Mouse (Mus musculus) lung, postnatal 14 days (tissue): ENCODE data around the gene Tmprss7.
A peak's percentile ranks its signal among the peaks of the same experiment; 100 is the strongest.

Source experiments
- DNase-seq: peaks from one replicate; pipeline ENCODE4 v3.0.0; 2021

Gene Tmprss7

DNA sequence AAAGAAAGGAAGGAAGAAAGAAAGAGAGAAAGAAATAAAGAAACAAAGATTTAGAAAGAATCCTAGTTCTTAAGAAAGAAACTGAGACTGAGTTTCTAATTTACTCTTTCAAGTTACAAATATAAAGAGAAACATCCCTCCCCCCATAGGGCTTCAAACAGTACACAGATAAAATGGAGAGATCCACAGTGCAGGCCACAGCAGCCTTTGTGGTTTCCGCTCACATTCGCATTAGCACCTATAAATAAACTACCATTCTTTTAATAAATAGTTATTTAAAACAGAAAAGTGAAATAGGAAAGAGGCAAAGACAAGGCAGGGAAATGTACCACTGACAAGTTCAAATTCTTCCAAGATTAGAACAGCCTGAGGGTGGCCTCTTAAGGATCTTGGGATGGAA, 68.7 kb downstream of the Tmprss7 start:
- DNase-seq, result no peak

DNA sequence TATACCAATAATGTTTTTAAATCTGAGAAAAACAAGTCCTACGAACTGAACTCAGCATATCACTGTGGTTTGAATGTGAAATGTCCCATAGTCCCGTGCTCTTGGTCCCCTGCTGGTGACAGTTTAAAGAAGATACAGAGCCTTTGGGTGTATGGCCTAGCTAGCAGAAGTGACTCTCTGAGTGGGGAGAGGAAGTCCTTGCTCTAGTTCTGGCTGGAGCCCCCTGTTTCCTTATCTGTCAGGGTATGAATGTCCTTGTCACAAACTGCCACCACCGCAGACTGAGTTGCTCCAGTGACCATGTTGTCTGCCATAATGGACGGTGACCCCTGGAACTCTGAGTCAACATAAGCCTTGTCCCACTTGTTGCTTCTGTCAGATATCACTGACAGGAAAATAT, 70.2 kb downstream of the Tmprss7 start:
- DNase-seq, result no peak

DNA sequence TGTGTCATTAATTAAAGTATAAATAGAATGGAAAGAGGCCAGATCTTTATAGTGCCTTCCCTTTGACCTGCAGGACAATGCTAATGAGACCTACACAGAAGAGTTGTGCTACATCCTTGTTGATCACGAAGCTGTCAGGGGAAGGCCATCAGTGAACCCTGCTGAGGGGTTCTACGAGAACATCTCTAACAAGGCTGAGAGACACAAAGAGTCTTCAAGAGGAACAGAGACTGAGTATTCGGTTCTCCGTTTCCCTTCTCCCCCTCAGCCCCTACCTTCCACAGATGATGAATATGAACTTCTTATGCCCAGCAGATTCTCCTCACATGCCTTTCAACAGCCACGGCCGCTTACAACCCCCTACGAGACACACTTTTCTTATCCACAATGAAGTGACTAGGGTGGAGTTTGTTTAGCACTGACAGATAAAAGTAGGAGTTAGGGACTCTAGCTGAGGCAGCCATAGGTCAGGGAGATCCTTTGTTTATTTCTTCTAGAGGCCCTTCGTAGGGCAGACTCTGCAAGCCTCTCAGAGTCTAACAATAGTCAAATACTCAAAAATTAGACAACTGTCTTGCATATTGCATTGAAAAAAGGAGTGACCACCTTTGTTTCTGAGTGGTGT, 73.6 kb downstream of the Tmprss7 start:
- DNase-seq, result no peak

DNA sequence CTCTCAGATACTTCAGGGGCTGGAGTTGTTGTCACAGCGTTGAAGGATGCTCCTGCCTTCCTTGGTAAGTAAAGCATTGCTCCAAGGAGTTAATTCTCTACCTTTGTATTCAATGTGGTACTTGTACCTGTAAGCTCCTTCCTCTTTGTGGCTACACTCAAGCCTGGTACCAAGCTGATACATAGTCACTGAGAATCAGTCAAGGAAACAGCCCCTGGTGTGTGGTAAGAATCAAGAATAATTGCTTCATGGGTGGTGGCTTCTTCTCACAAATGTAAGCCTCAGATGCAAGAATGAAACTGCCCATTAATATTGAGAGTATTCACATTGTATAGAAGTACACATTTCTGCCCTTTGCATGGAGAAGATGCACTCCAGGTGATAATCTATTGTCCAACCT, 77.5 kb downstream of the Tmprss7 start:
- no peak for DNase-seq

DNA sequence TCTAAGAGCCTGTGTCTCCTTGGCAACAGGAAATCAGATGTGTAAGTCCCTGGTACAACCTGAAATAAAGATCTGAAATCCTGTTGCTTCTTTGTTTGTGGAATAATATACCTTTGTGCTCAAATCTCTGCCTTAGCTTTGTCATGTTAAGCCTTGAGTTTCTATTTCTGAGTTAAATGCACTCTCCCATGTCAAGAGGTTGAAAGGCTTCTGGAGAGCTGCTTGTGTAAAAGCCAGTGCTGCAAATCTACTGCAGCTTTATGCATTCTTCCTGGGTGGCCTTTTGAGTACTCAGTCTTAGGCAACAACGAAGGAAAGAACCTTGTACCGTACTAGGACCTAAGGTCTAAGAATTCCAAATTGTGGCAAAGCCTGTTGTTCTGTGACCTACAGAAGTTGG, 80.2 kb downstream of the Tmprss7 start:
- DNase-seq, result no peak

DNA sequence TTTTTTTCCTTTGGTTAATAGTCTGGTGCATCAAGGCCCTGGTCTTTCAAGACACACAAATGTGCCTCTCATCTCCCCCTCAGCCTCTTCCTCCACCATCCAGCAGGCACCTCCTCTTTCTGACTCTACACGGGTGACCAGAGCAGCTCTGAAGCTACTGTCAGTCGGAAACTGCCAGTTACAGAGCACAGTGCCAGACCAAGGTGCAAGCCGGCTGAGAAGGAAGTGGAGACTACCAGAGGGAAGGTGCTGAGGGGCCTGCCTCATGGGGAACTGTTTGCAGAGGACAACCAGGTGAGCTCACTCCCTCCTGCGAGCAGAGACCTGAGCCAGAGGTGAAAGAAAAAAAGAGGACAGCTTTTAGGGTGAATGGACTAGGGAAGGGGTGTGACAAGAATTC, 83.2 kb downstream of the Tmprss7 start, which contains the start of gene Gcsam:
TSS of gene Gcsam (plus strand) at position 114 of the 400 bp plus-strand sequence.
- DNase-seq, result no peak

DNA sequence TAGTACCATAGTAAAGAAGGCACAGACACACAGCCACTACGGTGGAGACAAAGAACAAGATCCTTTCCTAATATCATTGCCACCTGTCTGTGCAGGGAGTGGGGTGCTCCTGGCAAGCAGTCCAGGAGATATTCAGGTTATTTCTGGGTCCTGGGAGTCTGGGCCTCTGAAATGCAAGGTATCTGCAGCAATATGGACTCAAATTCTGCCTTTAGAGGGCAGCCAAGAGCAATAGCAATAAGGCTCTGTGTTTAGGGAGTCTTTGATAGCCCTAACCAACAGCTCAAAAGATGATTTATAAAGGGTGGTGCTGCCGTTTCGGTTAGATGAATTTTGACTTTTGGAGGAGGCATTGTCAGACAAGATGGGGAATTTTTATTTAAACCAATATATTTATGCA, 84.2 kb downstream of the Tmprss7 start:
- DNase-seq, result peak; percentile 57

DNA sequence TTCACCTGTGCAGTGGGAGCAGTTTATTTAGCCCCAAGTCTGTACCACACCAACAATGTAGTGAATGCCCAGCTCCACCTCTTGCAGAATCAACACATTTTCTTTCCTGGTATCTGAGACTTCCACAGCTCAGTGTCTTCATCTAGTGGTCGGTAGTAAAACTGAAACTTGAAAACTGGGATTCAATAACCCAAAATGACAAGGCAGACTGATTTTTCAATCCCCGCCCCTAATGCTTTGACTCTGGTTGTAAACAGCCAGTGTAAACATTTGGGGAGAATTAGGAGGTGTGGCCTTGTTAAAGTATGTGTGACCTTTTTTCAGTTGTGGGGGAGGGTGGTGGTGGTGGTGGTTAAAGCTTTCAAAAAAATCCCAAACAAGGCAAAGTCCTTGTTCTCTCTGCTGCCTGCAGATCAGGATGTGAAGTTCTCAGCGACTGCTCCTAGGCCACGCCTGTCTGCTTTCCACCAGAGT, 84.9 kb downstream of the Tmprss7 start:
- peak; percentile 17 for DNase-seq
